Mouse (Mus musculus) thymus, adult 2 months (tissue): Measurements from ENCODE around the gene Txnrd3.

ENCODE experiments used
- CTCF ChIP-seq: fragments of 200-500 bp; IDR thresholded peaks from 2 replicates; pipeline ENCODE4 v1.5.1; 2012; ENCODE audit warnings: mild to moderate bottlenecking, control low read depth, low read length, moderate library complexity, borderline replicate concordance; ENCODE audit not compliant: control insufficient read depth, poor library complexity, insufficient read depth; ENCODE audit errors: extremely low read depth
- POLR2A ChIP-seq: fragments of 200-500 bp; IDR thresholded peaks from 2 replicates; pipeline ENCODE4 v1.6.1; 2012; ENCODE audit warnings: mild to moderate bottlenecking, low read length, control low read depth, moderate library complexity; ENCODE audit not compliant: control insufficient read depth, poor library complexity, insufficient read depth; ENCODE audit errors: extremely low read depth

- TF ChIP-seq CTCF, result no peak
- TF ChIP-seq POLR2A, result no peak
Measured at GRCm38 (mm10) chr6:89622647-89623046, 21.1 kb upstream of the Txnrd3 start.
